Mouse (Mus musculus) liver, embryonic 14.5 days (tissue): ENCODE results near the gene Nr5a1. TPM values are rescaled to one million over a fixed set of nuclear protein-coding genes. Genes with fewer than 3 reads are reported as not detected.

Experiments
- ATAC-seq: fragments of 200-750 bp; cut with Nextera tagmentation; 2 replicates; pipeline ENCODE4 v1.8.0; 2017; ENCODE audit warnings: moderate number of reproducible peaks, mild to moderate bottlenecking, moderate library complexity; ENCODE audit not compliant: insufficient read depth
- DNase-seq, 3 experiments: peaks; one replicate each; pipeline ENCODE4 v3.0.0-alpha.2; 2012 to 2013; ENCODE audit warnings: low read depth in 3 of 3, low spot score in 3 of 3
- H3K27ac ChIP-seq: fragments of 300-500 bp; sonication (generic); 2 replicates; pipeline ENCODE4 v1.5.1; 2014; ENCODE audit warnings: moderate library complexity, mild to moderate bottlenecking, control low read depth, inconsistent platforms
- H3K27me3 ChIP-seq: fragments of 300-500 bp; sonication (generic); 2 replicates; pipeline ENCODE4 v1.6.1; 2014; ENCODE audit warnings: mild to moderate bottlenecking, low read length, moderate library complexity; ENCODE audit not compliant: control insufficient read depth, insufficient read depth
- H3K36me3 ChIP-seq: fragments of 300-500 bp; sonication (generic); replicated peaks from 2 replicates; pipeline ENCODE4 v1.6.1; 2014; ENCODE audit warnings: low read depth; ENCODE audit not compliant: control insufficient read depth, insufficient read depth
- H3K4me1 ChIP-seq, 2 experiments: fragments of 200-500 bp in 1 of 2; fragments of 300-500 bp in 1 of 2; sonication (generic) in 1 of 2; replicated peaks; 2 replicates each; pipeline ENCODE4 v1.6.1; 2012 to 2014; ENCODE audit warnings: antibody characterized with exemption in 1 of 2, inconsistent platforms in 1 of 2, low read length in 1 of 2; ENCODE audit not compliant: control insufficient read depth in 2 of 2, insufficient read depth in 2 of 2
- H3K4me2 ChIP-seq: fragments of 300-500 bp; sonication (generic); 2 replicates; pipeline ENCODE4 v1.6.1; 2014; ENCODE audit warnings: low read depth, mild to moderate bottlenecking, control low read depth, moderate library complexity
- H3K4me3 ChIP-seq, 2 experiments: fragments of 200-500 bp in 1 of 2; fragments of 300-500 bp in 1 of 2; sonication (generic) in 1 of 2; 2 replicates each; pipeline ENCODE4 v1.5.1; 2012 to 2014; ENCODE audit warnings: low read depth in 2 of 2, low read length in 2 of 2, mild to moderate bottlenecking in 2 of 2, control low read depth in 1 of 2, inconsistent platforms in 1 of 2, moderate library complexity in 1 of 2; ENCODE audit not compliant: insufficient read depth in 1 of 2
- H3K9ac ChIP-seq: fragments of 300-500 bp; sonication (generic); replicated peaks from 2 replicates; pipeline ENCODE4 v1.6.1; 2014; ENCODE audit warnings: mild to moderate bottlenecking, control low read depth, moderate library complexity
- H3K9me3 ChIP-seq: fragments of 300-500 bp; sonication (generic); 2 replicates; pipeline ENCODE4 v1.6.1; 2016; ENCODE audit warnings: low read length, mixed read lengths; ENCODE audit not compliant: control insufficient read depth
- CTCF ChIP-seq: IDR thresholded peaks from 2 replicates; pipeline ENCODE4 v1.5.1; 2016; ENCODE audit warnings: antibody characterized with exemption, low read depth, control low read depth
- EP300 ChIP-seq: IDR thresholded peaks from 2 replicates; pipeline ENCODE4 v1.6.1; 2016; ENCODE audit warnings: antibody characterized with exemption, low read depth
- WGBS: fragments of 180-500 bp; shearing (Covaris S2); extraction: QIAGEN DNeasy Blood & Tissue Kit; methylation state at CpG from one replicate; pipeline ENCODE4 v1.1.7; 2014; ENCODE audit not compliant: insufficient replicate concordance; 5-methylcytosine and 5-hydroxymethylcytosine counted together
- polyA plus RNA-seq, 2 experiments: library from polyadenylated mRNA; depleted of rRNA in 1 of 2; stranded (reverse) in 1 of 2; unstranded in 1 of 2; fragments of >200 nt; fragmentation: Nextera tagmentation in 1 of 2; extraction: Ambion mirVana in 1 of 2; gene quantifications; 2 replicates each; pipeline versions ENCODE4 v1.2.1 to v1.2.3; 2012 to 2014

Nr5a1 gene
- polyA plus RNA-seq, 2 experiments = not detected

GRCm38 (mm10) chr2:38712769-38713125 lies 1.6 kb downstream of the Nr5a1 start:
- peaks cover 59% of the 10 kb centered on the region for H3K27me3 ChIP-seq
- H3K4me1 ChIP-seq = peaks cover 0 to under 1% of the 10 kb centered on the region in 2 experiments; a peak in 1 of 4 replicates
- H3K36me3 ChIP-seq = no peaks in the 10 kb centered on the region
- no peak overlapping the region for H3K4me3 ChIP-seq
- no peak overlapping the region for H3K27ac ChIP-seq
- DNase-seq (no peak), ATAC-seq (no peak)
- WGBS = 36% methylated on average over 11 of the region's 11 CpGs
- no peak overlapping the region for H3K4me2 ChIP-seq
- H3K9me3 ChIP-seq = no peaks in the 10 kb centered on the region
- H3K9ac ChIP-seq = no peak overlapping the region
- no peak for TF ChIP-seq EP300
- no peak for TF ChIP-seq CTCF

GRCm38 (mm10) chr2:38712076-38712768 lies 2.1 kb downstream of the Nr5a1 start:
- 8% methylated on average over 54 of the region's 58 CpGs for WGBS
- no peak for ATAC-seq

GRCm38 (mm10) chr2:38711421-38711861 lies 2.9 kb downstream of the Nr5a1 start:
- H3K9ac ChIP-seq = no peak overlapping the region
- no peaks in the 10 kb centered on the region for H3K4me1 ChIP-seq
- H3K4me2 ChIP-seq = peak overlapping the region; percentile 20
- no peak overlapping the region; a peak in 1 of 4 replicates for H3K4me3 ChIP-seq
- H3K27ac ChIP-seq = no peak overlapping the region
- peaks cover 69% of the 10 kb centered on the region for H3K27me3 ChIP-seq
- no peaks in the 10 kb centered on the region for H3K36me3 ChIP-seq
- TF ChIP-seq CTCF (no peak), EP300 (no peak)
- WGBS = 2% methylated on average over 40 of the region's 40 CpGs
- no peak for DNase-seq
- no peak for ATAC-seq
- no peaks in the 10 kb centered on the region for H3K9me3 ChIP-seq

More at GRCm38 (mm10) chr2:38712076-38712768, 2.1 kb downstream of the Nr5a1 start:
- H3K9me3 ChIP-seq = no peaks in the 10 kb centered on the region
- H3K9ac ChIP-seq = no peak overlapping the region
- DNase-seq = no peak
- H3K4me3 ChIP-seq = peak overlapping the region in 1 of 2 experiments; percentile 15; a peak in 2 of 4 replicates
- H3K27ac ChIP-seq = no peak overlapping the region
- TF ChIP-seq CTCF = no peak
- no peak for TF ChIP-seq EP300
- no peaks in the 10 kb centered on the region for H3K36me3 ChIP-seq
- H3K4me1 ChIP-seq = no peaks in the 10 kb centered on the region
- H3K27me3 ChIP-seq = peaks cover 62% of the 10 kb centered on the region
- H3K4me2 ChIP-seq = peak overlapping the region; percentile 20

GRCm38 (mm10) chr2:38710304-38711241 lies 3.8 kb downstream of the Nr5a1 start:
- Histone ChIP-seq H3K36me3 (no peaks in the 10 kb centered on the region), H3K4me1 (no peaks in the 10 kb centered on the region), H3K4me2 (no peak overlapping the region; the same call in 1 of the 2 replicates), H3K9me3 (no peaks in the 10 kb centered on the region), H3K4me3 (no peak overlapping the region), H3K9ac (no peak overlapping the region), H3K27ac (no peak overlapping the region), H3K27me3 (peaks cover 76% of the 10 kb centered on the region)
- ATAC-seq (no peak), DNase-seq (no peak)
- TF ChIP-seq EP300 = no peak
- WGBS = 2% methylated on average over 75 of the region's 75 CpGs
